Mouse (Mus musculus) inflammation-experienced regulatory T-cells, adult 6 months (primary cell): ENCODE measurements around the gene Ptpn11. TPM values are rescaled to one million over a fixed set of nuclear protein-coding genes. Genes with fewer than 3 reads are reported as not detected.
A peak's percentile ranks its signal among the peaks of the same experiment; 100 is the strongest.

ENCODE experiments used
- ATAC-seq: one replicate; pipeline ENCODE4 v1.8.0; 2017
- polyA plus RNA-seq, 3 experiments: library from polyadenylated mRNA; unstranded; fragments of 100-300 nt; shearing (Covaris generic); gene quantifications; one replicate each; pipeline ENCODE4 v1.2.1; 2017

Gene Ptpn11
- polyA plus RNA-seq, 3 experiments from 2014 or later = 9.8 to 16.6 (median 13.3) TPM

DNA sequence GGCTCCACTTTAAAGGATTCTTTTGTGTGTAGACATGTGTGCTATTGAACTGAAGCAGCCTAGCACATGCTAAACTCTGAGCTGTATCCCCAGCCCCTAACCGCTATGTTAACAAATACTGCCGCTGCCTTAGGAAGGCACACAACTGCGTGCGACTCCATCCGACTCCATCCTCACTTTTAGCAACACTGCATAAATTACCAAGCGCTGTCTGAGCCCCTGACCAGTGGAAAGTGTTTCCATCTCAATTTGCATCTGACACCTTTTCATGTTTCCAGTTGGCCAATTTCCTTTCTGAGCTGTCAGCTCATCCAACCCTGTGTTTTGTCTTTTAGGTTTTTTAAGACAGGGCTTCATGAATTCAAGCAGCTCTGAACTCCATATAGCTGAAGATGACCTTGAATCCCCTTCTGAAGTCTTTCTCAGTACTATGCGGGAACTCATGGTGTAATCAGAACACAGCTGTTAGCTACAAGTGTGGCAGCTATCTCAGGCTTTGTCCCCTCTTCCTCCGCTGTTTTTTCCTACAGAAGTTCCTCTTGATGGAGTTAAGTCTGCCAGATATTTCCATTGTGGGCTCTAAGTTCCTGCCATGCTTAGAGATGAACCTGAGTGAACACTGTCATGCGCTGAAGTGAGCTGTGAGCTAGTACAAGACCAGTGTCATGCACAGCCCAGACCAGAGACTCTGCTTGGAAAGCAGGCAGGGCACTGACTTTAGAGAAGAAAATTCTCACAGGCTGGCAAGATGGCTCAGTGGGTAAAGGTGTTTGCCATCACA is 11.9 kb downstream of the Ptpn11 start:
- ATAC-seq = peak; percentile 70

GRCm38 (mm10) chr5:121172835-121173234 is 18.4 kb downstream of the Ptpn11 start:
- peak; percentile 53 for ATAC-seq

GRCm38 (mm10) chr5:121169588-121169987 is 21.6 kb downstream of the Ptpn11 start:
- ATAC-seq = no peak

DNA sequence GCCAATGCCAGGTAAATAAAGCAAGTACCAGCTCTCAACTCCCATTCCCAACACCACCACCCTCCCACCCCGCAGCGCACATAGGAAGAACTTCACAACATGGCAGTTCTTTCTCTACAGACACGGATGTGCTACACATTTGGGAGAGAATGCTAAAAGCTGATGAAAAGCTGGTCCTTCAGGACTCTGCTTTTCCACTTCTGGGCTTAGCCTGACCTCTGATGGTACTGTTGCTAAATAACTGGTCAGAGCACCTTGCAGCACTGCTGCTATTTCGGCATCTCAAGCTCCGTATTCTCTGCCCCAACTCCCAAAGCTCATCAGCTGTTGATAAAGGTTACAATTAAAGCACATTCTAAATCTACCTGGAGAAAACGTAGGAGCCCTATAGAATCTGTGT is 24.3 kb downstream of the Ptpn11 start:
- no peak for ATAC-seq

DNA sequence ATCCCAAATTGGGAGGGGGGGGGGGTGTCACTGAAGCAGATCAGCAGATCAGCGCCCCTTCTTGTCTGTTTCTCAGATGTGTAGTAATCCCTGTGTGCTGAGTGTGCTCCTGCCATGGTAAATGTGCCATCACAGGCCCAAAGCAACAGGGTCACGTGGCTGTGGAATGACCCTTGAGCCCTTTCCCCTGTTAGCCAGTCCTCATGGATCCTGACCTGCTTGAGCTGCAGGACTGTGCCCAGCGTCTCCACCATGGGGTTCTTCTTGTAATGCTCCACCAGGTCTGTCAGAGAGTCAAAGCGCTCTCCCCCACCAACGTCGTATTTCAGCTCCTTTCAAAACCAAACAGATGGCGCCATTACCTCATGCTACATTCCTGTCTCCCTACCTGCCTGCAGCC is 28.3 kb downstream of the Ptpn11 start:
- no peak for ATAC-seq

DNA sequence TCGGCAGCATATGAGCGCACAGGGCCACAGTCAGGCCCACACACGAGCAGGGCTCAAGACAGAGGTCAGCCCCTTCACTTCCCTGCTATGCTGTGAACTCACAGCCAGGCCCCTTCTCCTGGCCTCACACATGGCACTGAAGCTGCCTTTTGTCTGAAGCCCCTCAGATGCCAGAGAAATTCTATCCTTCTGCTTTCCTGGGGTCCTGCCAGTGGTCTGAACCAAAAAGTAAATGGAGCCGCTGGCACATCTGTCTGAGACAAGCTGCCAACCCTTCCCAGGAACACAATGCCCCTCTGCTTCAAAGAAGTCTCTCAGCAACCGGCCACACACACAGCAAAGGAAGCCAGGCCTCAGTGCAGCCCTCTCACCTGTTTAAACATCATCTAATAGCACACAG is 28.9 kb downstream of the Ptpn11 start:
- no peak for ATAC-seq

- no peak for ATAC-seq
Measured at GRCm38 (mm10) chr5:121158966-121159365, 32.2 kb downstream of the Ptpn11 start.

GRCm38 (mm10) chr5:121157489-121157888 is 33.7 kb downstream of the Ptpn11 start:
- ATAC-seq = no peak

GRCm38 (mm10) chr5:121157017-121157416 is 34.2 kb downstream of the Ptpn11 start:
- no peak for ATAC-seq

GRCm38 (mm10) chr5:121156121-121156520 is 35.1 kb downstream of the Ptpn11 start:
- no peak for ATAC-seq

GRCm38 (mm10) chr5:121150684-121151083 is 40.5 kb downstream of the Ptpn11 start:
- no peak for ATAC-seq

GRCm38 (mm10) chr5:121149246-121149645 is 42.0 kb downstream of the Ptpn11 start:
- ATAC-seq = peak; percentile 50

GRCm38 (mm10) chr5:121146275-121146674 is 44.9 kb downstream of the Ptpn11 start:
- ATAC-seq = no peak

DNA sequence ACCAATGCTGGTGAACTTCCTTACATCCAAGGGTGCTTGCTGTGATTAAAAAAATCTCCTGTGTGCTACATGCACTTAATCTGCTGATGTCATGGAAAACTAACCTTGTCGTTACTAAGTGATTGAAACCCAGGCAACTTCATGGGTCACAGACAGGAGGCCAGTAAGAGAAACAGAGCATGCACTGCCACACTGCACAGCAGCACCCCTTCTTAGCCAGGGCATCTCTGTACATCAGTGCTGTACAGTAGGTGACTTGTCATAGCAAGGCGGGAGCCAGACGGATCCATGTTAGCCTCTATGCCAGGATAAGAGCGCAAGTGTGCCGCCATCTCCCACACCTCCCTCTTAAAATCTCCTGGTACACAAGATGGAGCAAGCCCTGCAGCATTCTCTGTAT is 45.6 kb downstream of the Ptpn11 start:
- ATAC-seq = no peak

GRCm38 (mm10) chr5:121144441-121145238 is 46.6 kb downstream of the Ptpn11 start:
- ATAC-seq = no peak

DNA sequence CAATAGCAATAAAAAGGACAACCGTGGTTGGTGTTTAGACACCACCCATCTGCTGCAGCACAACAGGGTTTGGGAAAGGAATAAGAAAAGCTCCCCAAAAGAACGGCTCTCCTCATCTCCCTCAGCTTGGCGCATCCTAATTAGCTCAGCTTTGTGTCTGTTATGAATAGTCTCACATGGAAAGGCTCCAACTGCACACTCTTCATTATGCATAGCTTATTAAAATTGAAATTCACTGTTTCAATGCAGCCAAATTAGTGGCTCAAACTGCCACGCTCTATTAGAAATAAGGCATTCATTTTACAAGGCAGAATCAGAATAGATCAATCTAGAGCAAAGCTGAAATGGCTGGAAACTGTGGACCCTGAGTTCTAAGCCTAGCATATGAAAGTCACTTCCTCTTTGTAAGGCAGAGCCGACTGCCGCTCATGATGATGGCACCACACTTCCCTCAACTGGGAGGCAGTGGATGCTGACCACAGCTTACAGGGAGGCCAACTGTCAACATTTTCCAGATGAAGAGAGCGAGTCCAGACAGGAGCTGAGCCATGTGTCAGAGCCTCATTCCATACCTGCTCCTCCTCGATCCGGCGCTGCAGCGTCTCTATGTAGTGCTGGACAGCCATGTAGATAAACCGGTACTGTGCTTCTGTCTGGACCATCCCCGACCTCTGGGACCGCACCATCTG is 48.6 kb downstream of the Ptpn11 start:
- ATAC-seq = no peak

- no peak for ATAC-seq
Measured at GRCm38 (mm10) chr5:121140276-121140675, 50.9 kb downstream of the Ptpn11 start.

DNA sequence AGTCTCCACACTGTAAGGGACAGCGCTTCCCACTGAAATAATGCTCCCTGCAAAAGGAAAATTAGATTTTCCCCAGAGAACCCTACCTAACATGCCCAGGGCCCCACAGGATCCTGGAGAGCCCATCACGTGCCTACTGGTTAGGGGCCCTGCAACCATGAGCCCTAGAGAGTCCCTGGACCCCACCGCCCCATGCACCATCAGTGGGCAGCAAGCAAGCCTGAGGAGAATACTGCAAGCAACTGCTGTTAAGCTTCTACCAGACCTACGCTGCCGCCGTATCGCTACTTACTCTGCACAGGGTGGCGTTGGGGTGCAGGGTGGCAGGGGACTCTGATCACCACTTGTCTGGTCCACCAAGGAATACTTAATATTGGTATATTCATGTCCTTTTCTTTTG is 54.1 kb downstream of the Ptpn11 start:
- ATAC-seq = no peak

DNA sequence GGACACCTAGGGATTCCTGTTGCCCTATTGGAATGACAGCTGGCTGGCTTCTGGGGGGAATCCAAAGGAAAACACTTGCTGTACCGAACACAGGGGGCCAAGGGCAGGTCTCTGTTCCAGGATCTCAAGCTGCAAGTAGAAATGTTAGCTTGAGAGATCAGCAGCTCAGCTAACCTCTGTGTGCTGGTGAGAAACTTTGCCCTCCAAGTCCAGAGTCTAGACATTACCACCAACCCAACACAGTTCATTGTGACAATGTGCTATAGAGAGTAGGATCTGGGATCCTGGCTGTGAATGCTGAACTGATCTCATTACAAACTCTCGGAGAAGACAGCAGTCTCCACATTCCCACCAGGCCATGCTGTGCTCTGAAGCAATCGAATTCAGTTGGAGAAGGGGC is 59.4 kb downstream of the Ptpn11 start:
- ATAC-seq = no peak

- no peak for ATAC-seq
Measured at GRCm38 (mm10) chr5:121129254-121129653, 61.9 kb downstream of the Ptpn11 start.

DNA sequence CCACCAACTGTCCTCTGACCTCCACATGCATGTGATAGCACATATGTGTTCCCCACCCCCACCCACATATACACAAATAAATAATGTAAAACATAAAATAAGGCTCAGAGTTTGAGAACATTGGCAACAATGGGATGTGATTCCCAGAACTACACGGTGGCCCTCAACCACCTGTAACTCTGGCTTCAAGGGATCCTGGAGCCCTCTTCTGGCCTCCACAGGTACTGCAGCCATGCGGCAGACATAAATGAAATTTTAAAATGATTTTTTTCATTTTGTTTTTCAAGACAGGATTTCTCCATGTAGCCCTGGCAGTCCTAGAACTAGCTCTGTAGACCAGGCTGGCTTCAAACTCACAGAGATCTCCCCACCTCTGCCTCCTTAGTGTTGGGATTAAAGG is 65.1 kb downstream of the Ptpn11 start:
- ATAC-seq = no peak

DNA sequence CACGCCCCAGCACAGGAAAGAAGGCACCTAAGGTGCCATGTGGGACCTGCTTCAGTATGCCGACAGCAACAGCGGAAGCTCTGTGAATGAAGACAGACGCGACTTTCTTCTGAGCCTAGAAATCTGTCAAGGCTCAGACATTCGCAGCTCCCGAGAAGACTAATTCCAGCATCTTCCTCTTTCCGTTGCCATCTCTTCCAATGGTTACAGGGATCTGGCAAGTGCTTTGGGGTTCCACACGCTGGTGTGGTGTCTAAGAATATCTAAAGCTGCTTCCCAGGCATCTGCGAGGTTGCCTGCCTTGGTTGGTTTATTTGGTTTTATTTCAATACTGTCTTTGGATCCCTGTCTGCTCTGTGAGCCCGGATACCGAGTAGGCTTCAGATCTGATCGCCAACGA is 65.6 kb downstream of the Ptpn11 start:
- no peak for ATAC-seq
